Mouse (Mus musculus): Measurements from ENCODE around the gene Kif6. TPM values are rescaled to one million over a fixed set of nuclear protein-coding genes. Genes with fewer than 3 reads are reported as not detected.

Kif6 gene
- polyA plus RNA-seq, 1 experiment: 0.04 TPM

DNA sequence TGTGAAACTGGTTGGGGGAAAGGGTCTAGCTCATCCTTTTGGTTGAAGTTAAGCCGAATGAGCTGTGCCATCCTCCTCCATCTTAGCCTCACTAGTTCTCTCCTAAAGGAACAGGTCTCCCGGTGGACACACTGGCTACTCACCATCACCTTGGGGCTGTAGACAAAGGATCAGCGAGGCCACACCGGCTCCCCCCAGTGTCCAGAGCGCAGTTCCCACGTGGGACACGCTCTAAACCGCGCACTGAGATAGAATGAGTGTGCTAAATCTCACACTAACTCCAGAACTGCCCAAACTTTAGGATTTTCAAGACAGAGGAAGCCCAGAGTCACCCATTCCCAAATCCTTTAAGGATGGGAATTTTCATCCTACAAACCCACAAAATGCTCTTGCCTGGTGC lies 254.3 kb downstream of the Kif6 start:
- Histone ChIP-seq H3K27me3 (ENCODE audit: control insufficient read depth, insufficient read depth, low read length) (no peaks in the 10 kb centered on the region), H3K36me3 (ENCODE audit: control insufficient read depth, insufficient read depth, low read length) (no peaks in the 10 kb centered on the region), H3K27ac (ENCODE audit: insufficient read depth, low read length) (no peak overlapping the region), H3K4me1 (ENCODE audit: control insufficient read depth, insufficient read depth, insufficient read length) (no peaks in the 10 kb centered on the region), H3K4me3 (ENCODE audit: extremely low read depth, insufficient read depth, insufficient read length) (no peak overlapping the region)
- TF ChIP-seq CTCF (IDR thresholded peaks at IDR 0.05; ENCODE audit: extremely low read depth, insufficient read depth, insufficient read length, insufficient replicate concordance): no peak
- no peak for TF ChIP-seq POLR2A (IDR thresholded peaks at IDR 0.05; ENCODE audit: low read depth, low read length)
- 76% methylated on average over 9 of the region's 9 CpGs for WGBS
- no peak for DNase-seq (ENCODE audit: low read depth in 1 of 2, low spot score in 2 of 2)

GRCm38 (mm10) chr17:49872305-49872704 lies 257.4 kb downstream of the Kif6 start:
- Histone ChIP-seq H3K36me3 (ENCODE audit: control insufficient read depth, insufficient read depth, low read length) (no peaks in the 10 kb centered on the region), H3K4me1 (ENCODE audit: control insufficient read depth, insufficient read depth, insufficient read length) (no peaks in the 10 kb centered on the region), H3K27me3 (ENCODE audit: control insufficient read depth, insufficient read depth, low read length) (no peaks in the 10 kb centered on the region), H3K4me3 (ENCODE audit: extremely low read depth, insufficient read depth, insufficient read length) (no peak overlapping the region), H3K27ac (ENCODE audit: insufficient read depth, low read length) (no peak overlapping the region)
- TF ChIP-seq POLR2A (IDR thresholded peaks at IDR 0.05; ENCODE audit: low read depth, low read length) (no peak), CTCF (IDR thresholded peaks at IDR 0.05; ENCODE audit: extremely low read depth, insufficient read depth, insufficient read length, insufficient replicate concordance) (no peak)
- 15% methylated on average over 2 of the region's 2 CpGs for WGBS
- no peak for DNase-seq (ENCODE audit: low read depth in 1 of 2, low spot score in 2 of 2)

DNA sequence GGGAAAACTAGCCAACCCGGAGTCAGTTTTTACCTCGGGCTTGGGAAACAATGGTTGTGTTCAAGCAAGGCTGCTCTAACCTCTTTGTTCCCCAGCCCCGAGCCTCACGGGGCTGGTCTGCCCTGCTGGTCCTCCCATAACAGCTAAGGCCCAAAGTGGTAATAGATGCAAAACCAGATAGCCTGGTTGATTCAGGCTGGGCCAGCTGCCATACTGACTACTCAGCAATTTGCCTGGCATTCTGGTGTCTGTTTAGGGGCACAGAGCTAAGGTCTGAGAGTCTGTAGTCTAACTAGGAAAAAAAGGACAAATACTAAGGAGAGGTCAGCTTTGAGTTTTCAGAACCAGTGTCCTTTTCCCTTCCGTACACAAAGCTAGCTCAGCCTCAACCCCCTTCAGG lies 259.8 kb downstream of the Kif6 start:
- H3K27me3 ChIP-seq (ENCODE audit: control insufficient read depth, insufficient read depth, low read length): no peaks in the 10 kb centered on the region
- 79% methylated on average over 5 of the region's 5 CpGs for WGBS
- no peak overlapping the region for H3K4me3 ChIP-seq (ENCODE audit: extremely low read depth, insufficient read depth, insufficient read length)
- H3K27ac ChIP-seq (ENCODE audit: insufficient read depth, low read length): no peak overlapping the region
- H3K36me3 ChIP-seq (ENCODE audit: control insufficient read depth, insufficient read depth, low read length): no peaks in the 10 kb centered on the region
- no peaks in the 10 kb centered on the region for H3K4me1 ChIP-seq (ENCODE audit: control insufficient read depth, insufficient read depth, insufficient read length)
- TF ChIP-seq POLR2A (IDR thresholded peaks at IDR 0.05; ENCODE audit: low read depth, low read length): no peak
- no peak for TF ChIP-seq CTCF (IDR thresholded peaks at IDR 0.05; ENCODE audit: extremely low read depth, insufficient read depth, insufficient read length, insufficient replicate concordance)
- no peak for DNase-seq (ENCODE audit: low read depth in 1 of 2, low spot score in 2 of 2)

GRCm38 (mm10) chr17:49875401-49875800 lies 260.5 kb downstream of the Kif6 start:
- H3K27me3 ChIP-seq (ENCODE audit: control insufficient read depth, insufficient read depth, low read length): no peaks in the 10 kb centered on the region
- H3K36me3 ChIP-seq (ENCODE audit: control insufficient read depth, insufficient read depth, low read length): no peaks in the 10 kb centered on the region
- DNase-seq (ENCODE audit: low read depth in 1 of 2, low spot score in 2 of 2): no peak
- TF ChIP-seq CTCF (IDR thresholded peaks at IDR 0.05; ENCODE audit: extremely low read depth, insufficient read depth, insufficient read length, insufficient replicate concordance): no peak
- TF ChIP-seq POLR2A (IDR thresholded peaks at IDR 0.05; ENCODE audit: low read depth, low read length): no peak
- WGBS: 80% methylated on average over 6 of the region's 6 CpGs
- H3K4me3 ChIP-seq (ENCODE audit: extremely low read depth, insufficient read depth, insufficient read length): no peak overlapping the region
- no peak overlapping the region for H3K27ac ChIP-seq (ENCODE audit: insufficient read depth, low read length)
- no peaks in the 10 kb centered on the region for H3K4me1 ChIP-seq (ENCODE audit: control insufficient read depth, insufficient read depth, insufficient read length)

DNA sequence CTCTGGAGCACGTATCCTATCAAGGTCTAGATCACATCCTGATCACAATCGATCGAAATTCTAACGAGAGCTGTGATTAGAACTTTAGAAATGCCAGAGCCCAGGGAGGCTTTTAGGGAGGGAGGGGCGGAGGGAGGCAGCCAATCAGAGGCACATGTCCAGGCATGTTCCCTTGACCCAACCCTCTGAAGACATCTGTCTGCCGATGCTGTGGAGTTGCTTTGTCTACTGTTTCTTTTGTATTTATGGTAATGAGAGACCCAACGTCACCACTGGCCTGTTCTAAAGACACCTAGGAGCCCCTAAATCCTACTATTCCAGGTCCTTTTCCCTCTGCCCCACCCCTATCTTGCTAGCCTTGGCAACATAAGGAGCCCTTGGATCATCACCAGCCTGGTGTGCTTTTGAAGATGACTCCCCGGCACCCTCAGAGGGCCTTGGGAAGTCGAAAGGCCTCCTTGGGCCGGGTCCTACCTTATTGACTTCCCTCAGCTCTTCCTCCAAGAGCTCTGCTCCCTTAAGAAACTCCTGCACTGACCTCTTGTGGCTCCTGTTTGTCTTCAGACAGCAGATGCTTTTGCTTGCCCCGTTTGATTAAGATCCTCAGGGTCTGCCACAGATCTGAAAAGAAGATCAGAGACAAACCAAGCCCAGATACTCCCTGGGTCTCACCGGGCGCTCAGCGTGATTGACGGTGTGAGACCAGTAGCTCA lies 261.2 kb downstream of the Kif6 start:
- WGBS: 66% methylated on average over 15 of the region's 15 CpGs
- no peak for DNase-seq (ENCODE audit: low read depth in 1 of 2, low spot score in 2 of 2)
- no peak overlapping the region for H3K4me3 ChIP-seq (ENCODE audit: extremely low read depth, insufficient read depth, insufficient read length)
- no peaks in the 10 kb centered on the region for H3K27me3 ChIP-seq (ENCODE audit: control insufficient read depth, insufficient read depth, low read length)
- no peaks in the 10 kb centered on the region for H3K4me1 ChIP-seq (ENCODE audit: control insufficient read depth, insufficient read depth, insufficient read length)
- H3K36me3 ChIP-seq (ENCODE audit: control insufficient read depth, insufficient read depth, low read length): no peaks in the 10 kb centered on the region
- TF ChIP-seq CTCF (IDR thresholded peaks at IDR 0.05; ENCODE audit: extremely low read depth, insufficient read depth, insufficient read length, insufficient replicate concordance) (no peak), POLR2A (IDR thresholded peaks at IDR 0.05; ENCODE audit: low read depth, low read length) (no peak)
- H3K27ac ChIP-seq (ENCODE audit: insufficient read depth, low read length): no peak overlapping the region

DNA sequence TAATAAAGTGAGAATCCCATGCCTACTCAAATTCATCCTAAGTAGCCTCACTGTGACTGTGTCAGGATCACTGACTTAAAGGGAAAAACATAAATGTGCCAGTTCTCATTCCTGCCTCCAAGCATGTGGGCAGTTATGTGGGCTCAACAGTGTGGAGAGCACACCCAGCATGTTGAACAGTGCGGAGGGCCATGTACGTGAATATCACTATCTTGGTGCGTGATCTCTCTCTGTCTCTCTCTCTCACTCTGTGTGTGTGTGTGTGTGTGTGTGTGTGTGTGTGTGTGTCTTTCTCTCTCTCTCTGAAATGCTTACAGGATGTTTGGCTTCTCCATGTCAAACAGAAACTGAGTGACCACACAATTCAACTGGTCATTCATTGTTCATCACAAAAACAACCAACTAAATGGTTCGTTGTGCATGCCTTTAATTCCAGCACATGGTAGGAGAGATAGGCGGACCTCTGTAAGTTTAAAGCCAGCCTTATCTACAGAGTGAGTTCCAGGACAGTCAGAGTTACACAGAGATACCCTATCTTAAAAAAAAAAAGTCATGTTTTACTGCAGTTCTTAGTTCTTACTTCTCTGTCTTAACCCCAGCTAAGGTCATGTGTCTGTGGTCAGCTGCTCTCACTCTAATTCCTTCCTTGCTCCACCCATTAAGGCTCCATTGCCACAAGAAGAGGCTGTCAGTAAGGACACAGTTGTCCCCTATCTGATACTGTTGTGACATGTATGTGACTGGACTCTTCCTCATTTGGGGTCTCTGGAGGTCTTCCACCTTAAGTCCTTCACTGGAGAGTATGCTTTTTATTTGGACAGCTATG lies 266.2 kb downstream of the Kif6 start:
- TF ChIP-seq CTCF (IDR thresholded peaks at IDR 0.05; ENCODE audit: extremely low read depth, insufficient read depth, insufficient read length, insufficient replicate concordance) (no peak), POLR2A (IDR thresholded peaks at IDR 0.05; ENCODE audit: low read depth, low read length) (no peak)
- no peak overlapping the region for H3K4me3 ChIP-seq (ENCODE audit: extremely low read depth, insufficient read depth, insufficient read length)
- WGBS: 65% methylated on average over 5 of the region's 5 CpGs
- H3K4me1 ChIP-seq (ENCODE audit: control insufficient read depth, insufficient read depth, insufficient read length): no peaks in the 10 kb centered on the region
- no peak for DNase-seq (ENCODE audit: low read depth in 1 of 2, low spot score in 2 of 2)
- no peaks in the 10 kb centered on the region for H3K36me3 ChIP-seq (ENCODE audit: control insufficient read depth, insufficient read depth, low read length)
- H3K27me3 ChIP-seq (ENCODE audit: control insufficient read depth, insufficient read depth, low read length): no peaks in the 10 kb centered on the region
- no peak overlapping the region for H3K27ac ChIP-seq (ENCODE audit: insufficient read depth, low read length)

GRCm38 (mm10) chr17:49881796-49882195 lies 266.9 kb downstream of the Kif6 start:
- Histone ChIP-seq H3K36me3 (ENCODE audit: control insufficient read depth, insufficient read depth, low read length) (no peaks in the 10 kb centered on the region), H3K4me3 (ENCODE audit: extremely low read depth, insufficient read depth, insufficient read length) (no peak overlapping the region), H3K27ac (ENCODE audit: insufficient read depth, low read length) (no peak overlapping the region), H3K4me1 (ENCODE audit: control insufficient read depth, insufficient read depth, insufficient read length) (no peaks in the 10 kb centered on the region), H3K27me3 (ENCODE audit: control insufficient read depth, insufficient read depth, low read length) (no peaks in the 10 kb centered on the region)
- no peak for DNase-seq (ENCODE audit: low read depth in 1 of 2, low spot score in 2 of 2)
- WGBS: 87% methylated on average over 7 of the region's 7 CpGs
- no peak for TF ChIP-seq CTCF (IDR thresholded peaks at IDR 0.05; ENCODE audit: extremely low read depth, insufficient read depth, insufficient read length, insufficient replicate concordance)
- no peak for TF ChIP-seq POLR2A (IDR thresholded peaks at IDR 0.05; ENCODE audit: low read depth, low read length)

Data from spleen, adult 2 months (tissue).